ENCODE assay signal across 16 mouse cellular contexts in the genomic region with DNA sequence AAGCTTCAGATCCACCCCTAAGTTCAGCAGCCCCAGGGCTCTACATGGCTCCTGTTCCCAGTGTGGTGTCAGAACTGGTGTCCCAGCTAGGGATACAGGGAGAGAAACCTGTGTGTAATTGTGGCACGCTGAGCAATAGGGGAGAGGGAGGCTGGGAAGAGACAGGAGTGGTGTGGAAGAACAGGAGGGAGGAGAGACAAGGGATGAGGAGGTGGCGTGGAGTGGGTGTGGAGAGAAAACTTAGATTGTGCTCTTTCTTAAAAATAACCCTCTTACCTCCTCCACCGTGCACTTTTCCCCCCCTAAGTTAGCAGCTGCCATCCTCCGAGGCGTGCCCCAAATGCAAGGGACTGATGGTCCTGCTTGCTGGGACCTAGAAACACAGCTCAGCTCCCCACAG.
A peak's percentile ranks its signal among the peaks of the same experiment; 100 is the strongest.
DNase-seq lines count a peak whose midpoint lies in the region; TF ChIP-seq lines count a peak whose summit lies in the region.
"Had no signal": no experiment of that assay in that cellular context is flagged by ENCODE, and none has a peak within 500 bp of the region (broad histone marks: within the 10 kb centered on the region; RNA-seq: fewer than 3 reads in every experiment).

No protein-coding gene starts in this region.

- intact Hi-C loops in heart, postnatal 36 days (cut with DNase I), result no loop called here

- H3K27ac ChIP-seq in cortical plate, adult 2 months (ENCODE audit: insufficient read depth, low read length), result peak overlapping the region; percentile 48; the same call in 1 of the 2 replicates
- H3K27ac ChIP-seq: embryonic facial prominence, embryonic 15.5 days; kidney, embryonic 15.5 days; limb, embryonic 10.5 days; liver, embryonic 15.5 days had no signal

- peaks cover 10% of the 10 kb centered on the region for H3K4me1 ChIP-seq in cortical plate, adult 2 months (ENCODE audit: control insufficient read depth, insufficient read depth, low read length)
- H3K4me1 ChIP-seq: embryonic facial prominence, embryonic 15.5 days; kidney, embryonic 15.5 days; limb, embryonic 10.5 days had no signal

- DNase-seq in heart, adult 11 months, result peak; percentile 75
- DNase-seq in heart, postnatal 36 days, result no peak
- DNase-seq in brain, adult 2 months (ENCODE audit: low read depth, low spot score), result peak; percentile 88
- peak; percentile 62 to 69 for DNase-seq in right cerebral cortex, adult 2 months (ENCODE audit: low spot score in 2 of 2)
- DNase-seq in B cell, adult 2 months, result no peak
- DNase-seq in thymus, postnatal 36 days, result no peak
- DNase-seq: adrenal gland, adult 8-10 months; kidney, postnatal 4 days; liver; lung, postnatal 4 days; thymus, adult 2 months had no signal

- no peak for TF ChIP-seq POLR2A in cortical plate, adult 2 months (IDR thresholded peaks at IDR 0.05; ENCODE audit: extremely low read depth, insufficient read depth, low read length)

- no peak overlapping the region for H3K4me3 ChIP-seq in cortical plate, adult 2 months (ENCODE audit: insufficient read depth, low read length)
- H3K4me3 ChIP-seq: embryonic facial prominence, embryonic 15.5 days; kidney, embryonic 15.5 days; limb, embryonic 10.5 days; liver, embryonic 15.5 days had no signal

- no peak for TF ChIP-seq CTCF in cortical plate, adult 2 months (IDR thresholded peaks at IDR 0.05; ENCODE audit: extremely low read depth, insufficient read depth, low read length)

Comparison
In these comparisons a context has a peak if more than half of its experiments do, and no peak if none do; other contexts are left out.
1. DNase-seq: peak in heart, adult 11 months (single experiment), brain, adult 2 months (single experiment) and right cerebral cortex, adult 2 months (2 of 2); none in heart, postnatal 36 days (0 of 2), B cell, adult 2 months (0 of 2) and thymus, postnatal 36 days (0 of 2).